Mouse (Mus musculus) heart, embryonic 16.5 days (tissue): ENCODE data around the gene Arf6. TPM values are rescaled to one million over a fixed set of nuclear protein-coding genes. Genes with fewer than 3 reads are reported as not detected.

Source experiments
- ATAC-seq: fragments of 200-750 bp; cut with Nextera tagmentation; replicated peaks from 2 replicates; pipeline ENCODE4 v1.8.0; 2017; ENCODE audit warnings: moderate number of reproducible peaks; ENCODE audit not compliant: insufficient read depth, low FRiP score; ENCODE audit errors: extremely low read depth
- H3K27ac ChIP-seq: fragments of 300-500 bp; sonication (generic); 2 replicates; pipeline ENCODE4 v1.5.1; 2014; ENCODE audit warnings: mild to moderate bottlenecking, low read length, control low read depth, moderate library complexity
- H3K27me3 ChIP-seq: fragments of 300-500 bp; sonication (generic); 2 replicates; pipeline ENCODE4 v1.6.1; 2014; ENCODE audit warnings: low read length, mixed read lengths; ENCODE audit not compliant: control insufficient read depth, insufficient read depth
- H3K36me3 ChIP-seq: fragments of 300-500 bp; sonication (generic); 2 replicates; pipeline ENCODE4 v1.6.1; 2014; ENCODE audit not compliant: control insufficient read depth, insufficient read depth
- H3K4me1 ChIP-seq: fragments of 300-500 bp; sonication (generic); 2 replicates; pipeline ENCODE4 v1.6.1; 2014; ENCODE audit warnings: low read length, mixed read lengths; ENCODE audit not compliant: control insufficient read depth, insufficient read depth
- H3K4me2 ChIP-seq: fragments of 300-500 bp; sonication (generic); 2 replicates; pipeline ENCODE4 v1.6.1; 2014; ENCODE audit warnings: low read depth, mild to moderate bottlenecking, control low read depth, low read length
- H3K4me3 ChIP-seq: fragments of 300-500 bp; sonication (generic); 2 replicates; pipeline ENCODE4 v1.5.1; 2014; ENCODE audit warnings: mild to moderate bottlenecking, control low read depth, low read length
- H3K9ac ChIP-seq: fragments of 300-500 bp; sonication (generic); 2 replicates; pipeline ENCODE4 v1.6.1; 2014; ENCODE audit warnings: low read length, control low read depth
- H3K9me3 ChIP-seq: fragments of 300-500 bp; sonication (generic); replicated peaks from 2 replicates; pipeline ENCODE4 v1.6.1; 2016; ENCODE audit warnings: low read length; ENCODE audit not compliant: control insufficient read depth
- WGBS: fragments of 180-500 bp; shearing (Covaris S2); extraction: QIAGEN DNeasy Blood & Tissue Kit; methylation state at CpG from one replicate; pipeline ENCODE4 v1.1.7; 2014; 5-methylcytosine and 5-hydroxymethylcytosine counted together
- polyA plus RNA-seq: library from polyadenylated mRNA; unstranded; fragments of >200 nt; fragmentation: Nextera tagmentation; extraction: Ambion mirVana; gene quantifications from 2 replicates; pipeline ENCODE4 v1.2.1, GENCODE M21; 2015

Gene Arf6
- polyA plus RNA-seq, 1 experiment from 2014 or later: 31.1 TPM

DNA sequence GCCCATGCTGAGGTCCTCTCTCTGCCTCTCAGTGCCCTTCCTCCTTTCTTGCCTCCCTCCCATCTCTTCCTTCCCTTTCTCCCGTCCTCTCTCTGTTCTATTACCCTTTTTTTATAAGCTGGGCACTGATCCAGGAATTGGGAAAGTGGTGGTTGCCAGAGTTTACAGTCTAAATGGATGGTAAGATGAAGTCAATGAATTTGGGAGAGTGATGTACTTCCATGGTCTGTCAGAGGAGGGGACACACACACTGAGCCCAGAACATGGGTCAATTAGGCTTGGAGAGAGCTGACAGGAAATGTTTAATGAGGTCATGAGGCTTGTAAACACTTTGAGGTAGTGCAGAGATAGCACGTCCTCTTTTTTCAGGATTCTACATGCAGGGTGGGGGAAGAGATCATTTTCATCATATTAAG, 28.9 kb downstream of the Arf6 start:
- ATAC-seq: no peak
- no peaks in the 10 kb centered on the region for H3K9me3 ChIP-seq
- no peaks in the 10 kb centered on the region for H3K27me3 ChIP-seq
- H3K4me3 ChIP-seq: no peak overlapping the region
- H3K4me2 ChIP-seq: no peak overlapping the region
- no peaks in the 10 kb centered on the region for H3K36me3 ChIP-seq
- WGBS: 25% methylated on average over 2 of the region's 2 CpGs
- H3K9ac ChIP-seq: no peak overlapping the region
- no peaks in the 10 kb centered on the region for H3K4me1 ChIP-seq
- H3K27ac ChIP-seq: no peak overlapping the region

DNA sequence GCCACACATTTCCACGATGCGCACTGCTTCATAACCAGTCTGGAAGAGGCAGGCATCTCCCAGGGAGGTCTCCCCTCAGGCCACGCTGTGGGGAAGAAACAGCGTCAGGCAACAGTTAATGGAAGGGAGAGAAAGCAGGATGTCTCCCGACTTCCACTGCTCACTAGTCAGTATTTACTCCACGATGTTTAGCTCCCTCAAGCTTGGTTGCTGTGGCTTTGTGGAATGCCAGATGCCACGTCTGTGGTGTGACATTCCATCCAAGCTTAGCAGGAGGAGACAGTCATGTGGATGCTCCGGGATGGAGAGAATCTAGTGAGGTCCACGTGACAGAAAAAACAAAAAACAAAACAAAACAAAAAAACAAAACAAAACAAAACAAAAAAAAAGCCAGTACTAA, 30.1 kb downstream of the Arf6 start:
- H3K27me3 ChIP-seq: no peaks in the 10 kb centered on the region
- WGBS: 49% methylated on average over 9 of the region's 9 CpGs
- H3K4me3 ChIP-seq: no peak overlapping the region
- H3K9me3 ChIP-seq: no peaks in the 10 kb centered on the region
- H3K9ac ChIP-seq: no peak overlapping the region
- no peak overlapping the region for H3K4me2 ChIP-seq
- H3K27ac ChIP-seq: no peak overlapping the region
- no peaks in the 10 kb centered on the region for H3K36me3 ChIP-seq
- no peak for ATAC-seq
- no peaks in the 10 kb centered on the region for H3K4me1 ChIP-seq

DNA sequence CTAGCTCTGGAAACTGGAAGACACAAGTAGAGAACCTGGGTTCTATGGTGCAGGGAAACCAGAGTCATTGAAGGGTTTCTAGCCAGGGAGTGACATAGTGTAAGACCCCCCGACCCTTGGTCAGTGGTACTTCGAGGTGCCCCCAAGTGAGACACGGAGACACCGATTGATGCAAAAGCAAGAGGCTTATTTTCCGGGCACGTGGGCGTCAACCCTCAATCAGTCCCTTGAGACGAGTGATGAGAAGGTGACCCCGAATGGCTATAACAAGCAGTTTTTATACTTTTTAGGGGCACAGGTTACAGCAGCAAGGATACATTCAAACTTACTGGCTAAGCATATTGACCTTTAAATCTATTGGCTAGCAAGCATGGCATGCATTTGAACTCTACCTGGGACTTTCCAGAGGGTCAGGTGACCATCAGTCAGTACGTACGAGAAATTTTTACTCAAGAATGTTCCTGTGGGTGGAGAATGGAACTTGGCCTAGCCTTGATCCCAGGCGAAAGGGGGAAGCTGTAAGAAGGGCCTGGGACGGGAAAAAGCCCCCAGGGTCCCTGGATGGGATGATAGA, 30.7 kb downstream of the Arf6 start:
- WGBS: 86% methylated on average over 13 of the region's 13 CpGs
- ATAC-seq: no peak

DNA sequence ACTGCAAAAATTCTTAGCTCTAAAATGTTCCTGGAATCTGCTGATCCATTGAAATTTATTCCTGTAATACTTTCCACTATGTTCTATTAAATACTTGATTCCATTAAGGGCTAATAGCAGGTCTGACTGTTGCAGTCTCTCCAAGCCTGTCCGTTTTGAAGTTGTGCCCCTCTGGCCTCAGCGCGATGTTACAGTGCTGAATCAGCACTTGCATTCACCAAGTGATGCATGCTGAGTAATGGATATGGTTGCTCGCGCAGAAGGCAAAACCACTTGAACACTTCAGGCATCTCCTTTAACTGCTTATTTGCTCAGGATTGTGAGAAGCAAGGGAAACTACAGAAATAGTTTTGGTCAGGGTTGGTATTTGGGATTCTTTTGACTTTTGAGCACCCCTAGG, 38.8 kb downstream of the Arf6 start:
- no peak overlapping the region for H3K4me3 ChIP-seq
- H3K27me3 ChIP-seq: no peaks in the 10 kb centered on the region
- ATAC-seq: no peak
- H3K4me2 ChIP-seq: no peak overlapping the region
- H3K27ac ChIP-seq: no peak overlapping the region
- H3K9me3 ChIP-seq: no peaks in the 10 kb centered on the region
- no peaks in the 10 kb centered on the region for H3K4me1 ChIP-seq
- H3K9ac ChIP-seq: no peak overlapping the region
- WGBS: 53% methylated on average over 5 of the region's 5 CpGs
- H3K36me3 ChIP-seq: no peaks in the 10 kb centered on the region

More for the DNA sequence above, 30.7 kb downstream of the Arf6 start:
- Histone ChIP-seq H3K4me2 (no peak overlapping the region), H3K9ac (no peak overlapping the region), H3K36me3 (no peaks in the 10 kb centered on the region), H3K4me3 (no peak overlapping the region), H3K27me3 (no peaks in the 10 kb centered on the region), H3K9me3 (no peaks in the 10 kb centered on the region), H3K27ac (no peak overlapping the region), H3K4me1 (no peaks in the 10 kb centered on the region)

DNA sequence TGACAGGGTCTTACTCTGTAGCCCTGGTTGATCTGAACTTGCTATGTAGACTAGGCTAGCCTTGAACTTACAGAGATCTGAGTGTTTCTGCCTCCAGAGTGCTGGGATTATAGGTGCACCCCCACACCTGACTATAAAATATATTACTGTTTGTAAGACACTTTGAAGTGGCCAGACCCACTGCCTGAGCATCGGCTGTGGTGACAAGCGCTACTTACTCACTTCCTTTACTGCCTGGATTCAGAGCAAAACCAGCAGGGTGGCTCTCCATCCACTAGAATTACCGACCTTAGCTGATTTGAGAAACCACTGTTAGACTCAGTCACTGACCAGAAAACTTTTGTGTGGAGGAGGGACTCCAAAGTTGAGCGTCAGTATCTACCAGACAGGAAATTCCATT, 40.0 kb downstream of the Arf6 start:
- H3K9me3 ChIP-seq: no peaks in the 10 kb centered on the region
- H3K27ac ChIP-seq: no peak overlapping the region
- no peak overlapping the region for H3K9ac ChIP-seq
- H3K4me1 ChIP-seq: no peaks in the 10 kb centered on the region
- H3K27me3 ChIP-seq: no peaks in the 10 kb centered on the region
- no peak overlapping the region for H3K4me2 ChIP-seq
- no peak overlapping the region for H3K4me3 ChIP-seq
- 48% methylated on average over 4 of the region's 4 CpGs for WGBS
- no peak for ATAC-seq
- H3K36me3 ChIP-seq: no peaks in the 10 kb centered on the region

- H3K4me1 ChIP-seq: no peaks in the 10 kb centered on the region
- H3K9ac ChIP-seq: no peak overlapping the region
- no peaks in the 10 kb centered on the region for H3K36me3 ChIP-seq
- H3K27ac ChIP-seq: no peak overlapping the region
- 52% methylated on average over 3 of the region's 3 CpGs for WGBS
- no peaks in the 10 kb centered on the region for H3K27me3 ChIP-seq
- H3K4me3 ChIP-seq: no peak overlapping the region
- ATAC-seq: no peak
- no peak overlapping the region for H3K4me2 ChIP-seq
- no peaks in the 10 kb centered on the region for H3K9me3 ChIP-seq
These were observed 41.4 kb downstream of the Arf6 start for GRCm38 (mm10) chr12:69413303-69413702.

DNA sequence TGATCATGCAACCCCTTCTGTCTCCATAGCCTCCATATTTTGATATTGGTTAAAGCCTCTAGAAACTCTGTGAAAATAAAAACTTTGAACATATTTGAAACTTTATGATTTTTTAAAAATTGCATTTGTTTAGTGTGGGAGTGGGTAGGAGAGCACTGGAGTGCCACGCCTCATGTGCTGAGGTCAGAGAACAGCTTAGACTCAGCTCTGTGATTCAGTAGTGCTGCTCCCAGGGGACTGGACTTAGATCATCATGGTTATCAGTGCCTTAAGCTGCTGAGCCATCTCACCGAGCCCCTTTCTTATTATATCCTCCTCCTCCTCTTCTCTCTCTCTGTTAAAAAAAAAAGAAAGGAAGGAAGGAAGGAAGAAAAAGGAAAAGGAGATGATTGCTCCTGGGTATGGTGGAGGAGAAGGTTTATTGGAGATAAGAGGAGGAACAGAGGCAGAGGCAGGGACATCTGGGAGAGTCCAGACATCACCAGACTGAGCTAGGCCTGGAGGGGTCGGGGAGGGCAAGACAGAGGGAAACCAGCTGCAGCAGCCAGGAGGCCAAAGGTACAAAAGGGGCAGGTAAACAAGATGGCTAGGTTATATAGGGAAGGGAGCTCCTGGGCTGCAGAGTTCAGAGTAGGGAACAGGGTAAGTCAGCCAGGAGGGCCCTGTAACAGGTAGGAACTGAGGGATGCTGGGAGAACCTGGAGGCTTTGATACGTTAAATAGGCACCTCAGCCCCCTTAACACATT, 43.0 kb downstream of the Arf6 start:
- Histone ChIP-seq H3K27ac (no peak overlapping the region), H3K4me1 (no peaks in the 10 kb centered on the region), H3K4me2 (no peak overlapping the region), H3K36me3 (no peaks in the 10 kb centered on the region), H3K4me3 (no peak overlapping the region), H3K9ac (no peak overlapping the region), H3K9me3 (no peaks in the 10 kb centered on the region), H3K27me3 (no peaks in the 10 kb centered on the region)
- WGBS: 61% methylated on average over 4 of the region's 4 CpGs
- no peak for ATAC-seq

GRCm38 (mm10) chr12:69416793-69417192, 44.8 kb downstream of the Arf6 start:
- WGBS: 69% methylated on average over 7 of the region's 7 CpGs
- H3K36me3 ChIP-seq: no peaks in the 10 kb centered on the region
- no peaks in the 10 kb centered on the region for H3K9me3 ChIP-seq
- no peak overlapping the region for H3K27ac ChIP-seq
- ATAC-seq: no peak; the same call in 1 of the 2 replicates
- no peak overlapping the region for H3K4me2 ChIP-seq
- H3K9ac ChIP-seq: no peak overlapping the region
- H3K4me1 ChIP-seq: no peaks in the 10 kb centered on the region
- no peaks in the 10 kb centered on the region for H3K27me3 ChIP-seq
- H3K4me3 ChIP-seq: no peak overlapping the region

DNA sequence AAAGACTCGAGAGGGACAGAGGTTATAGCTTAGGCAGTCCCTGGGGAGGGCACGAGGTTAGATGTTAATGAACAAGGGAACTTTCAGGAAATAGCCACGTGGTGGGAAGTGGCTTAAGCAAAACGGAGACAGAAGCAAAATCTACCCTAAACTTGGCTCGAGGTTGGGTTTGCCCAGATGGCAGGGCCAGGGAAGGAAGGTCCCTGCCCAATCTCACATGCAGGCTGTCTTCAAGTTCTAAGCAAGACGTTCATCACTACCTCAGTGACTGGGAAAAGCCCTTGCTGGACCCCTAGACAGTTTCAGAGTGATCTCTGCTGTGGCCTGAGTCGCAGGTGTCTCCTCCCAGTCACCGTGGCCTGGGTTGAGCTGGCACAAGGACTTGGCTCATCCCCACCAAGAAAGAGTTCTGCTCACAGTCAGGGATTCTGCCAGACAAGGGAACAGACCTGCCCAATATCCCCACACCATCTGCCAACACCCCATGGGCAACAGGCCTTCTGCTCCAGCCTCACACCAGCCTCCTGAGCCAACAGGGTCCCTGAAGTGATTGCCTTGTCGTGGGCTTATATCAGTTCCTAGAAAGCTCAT, 45.8 kb downstream of the Arf6 start:
- Histone ChIP-seq H3K27ac (no peak overlapping the region), H3K9ac (no peak overlapping the region), H3K27me3 (no peaks in the 10 kb centered on the region), H3K36me3 (no peaks in the 10 kb centered on the region), H3K4me3 (no peak overlapping the region), H3K9me3 (no peaks in the 10 kb centered on the region), H3K4me1 (no peaks in the 10 kb centered on the region), H3K4me2 (no peak overlapping the region)
- WGBS: 60% methylated on average over 9 of the region's 9 CpGs
- ATAC-seq: no peak
